Mouse (Mus musculus): ENCODE data around the gene Nfil3. TPM values are rescaled to one million over a fixed set of nuclear protein-coding genes. Genes with fewer than 3 reads are reported as not detected.

The Nfil3 gene
- polyA plus RNA-seq, 1 experiment = 0.08 TPM

DNA sequence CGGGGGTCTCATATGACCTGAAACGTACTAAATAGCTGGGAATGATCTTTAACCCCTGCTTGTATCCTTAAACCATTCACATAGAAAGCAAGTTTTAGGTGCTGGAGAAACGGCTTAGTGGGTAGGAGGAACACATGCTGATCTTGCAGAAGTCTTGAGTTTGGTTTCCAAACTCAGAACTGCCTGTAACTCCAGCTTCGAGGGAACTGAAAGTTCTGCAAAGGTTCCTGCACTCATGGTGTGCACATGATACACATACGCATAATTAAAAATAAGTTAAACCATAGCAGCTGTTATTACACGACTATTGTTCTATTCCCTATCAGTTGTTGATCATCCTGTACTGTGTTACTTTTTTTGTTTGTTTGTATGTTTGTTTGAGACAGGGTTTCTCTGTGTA is 18.5 kb downstream of the Nfil3 start:
- no peaks in the 10 kb centered on the region for H3K27me3 ChIP-seq (ENCODE audit: control insufficient read depth)
- no peaks in the 10 kb centered on the region; the same call in 1 of the 2 replicates for H3K9me3 ChIP-seq (ENCODE audit: control insufficient read depth, low read length)

DNA sequence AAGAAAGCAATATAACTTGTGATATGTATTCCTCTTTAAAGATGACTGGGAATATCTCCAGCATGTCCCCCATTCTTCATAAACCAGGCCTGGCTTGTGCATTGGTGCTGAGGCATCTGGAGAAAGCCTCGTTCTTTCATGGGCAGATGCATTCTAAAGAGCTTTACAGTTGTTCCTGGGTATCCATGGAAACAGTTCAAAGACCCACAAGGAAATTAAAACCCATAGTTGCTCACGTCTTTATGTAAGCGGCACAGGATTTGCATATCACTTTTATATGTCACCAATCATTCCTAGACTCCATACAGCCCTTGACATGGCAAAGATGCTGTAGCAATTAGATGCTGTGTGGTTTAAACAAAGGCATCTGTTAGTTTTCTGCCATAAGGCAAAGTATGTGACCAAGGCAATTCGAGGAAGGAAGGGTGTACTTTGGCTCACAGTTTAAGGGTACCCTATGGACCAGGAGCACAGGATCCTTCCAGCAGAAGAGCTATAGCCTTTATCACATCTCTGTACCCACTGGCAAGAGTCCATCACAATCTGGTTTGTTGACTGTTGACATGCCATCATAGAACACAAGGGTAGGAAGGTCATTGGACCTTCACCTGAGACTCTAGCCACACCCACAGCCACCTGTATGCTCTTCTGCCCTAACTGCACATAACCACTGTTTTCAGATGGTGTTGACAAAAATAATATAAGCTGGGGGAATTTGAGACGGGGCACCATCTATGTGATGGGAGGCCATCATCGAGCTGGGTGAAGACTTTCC is 26.9 kb downstream of the Nfil3 start:
- Histone ChIP-seq H3K4me1 (ENCODE audit: control insufficient read depth) (no peaks in the 10 kb centered on the region), H3K36me3 (ENCODE audit: control insufficient read depth) (no peaks in the 10 kb centered on the region), H3K27me3 (ENCODE audit: control insufficient read depth) (no peaks in the 10 kb centered on the region), H3K9me3 (ENCODE audit: control insufficient read depth, low read length) (peaks cover 10% of the 10 kb centered on the region), H3K4me3 (replicated peaks) (no peak overlapping the region)
- no peak for TF ChIP-seq GATA1 (IDR thresholded peaks at IDR 0.05; ENCODE audit: low read length)
- no peak for TF ChIP-seq TAL1 (IDR thresholded peaks at IDR 0.05; ENCODE audit: low read length)

More for the DNA sequence above, 18.5 kb downstream of the Nfil3 start:
- no peak for TF ChIP-seq GATA1 (IDR thresholded peaks at IDR 0.05; ENCODE audit: low read length)
- no peak for TF ChIP-seq TAL1 (IDR thresholded peaks at IDR 0.05; ENCODE audit: low read length)
- Histone ChIP-seq H3K36me3 (ENCODE audit: control insufficient read depth) (peaks cover 6% of the 10 kb centered on the region; the same call in 1 of the 2 replicates), H3K4me1 (ENCODE audit: control insufficient read depth) (no peaks in the 10 kb centered on the region), H3K4me3 (replicated peaks) (no peak overlapping the region)

DNA sequence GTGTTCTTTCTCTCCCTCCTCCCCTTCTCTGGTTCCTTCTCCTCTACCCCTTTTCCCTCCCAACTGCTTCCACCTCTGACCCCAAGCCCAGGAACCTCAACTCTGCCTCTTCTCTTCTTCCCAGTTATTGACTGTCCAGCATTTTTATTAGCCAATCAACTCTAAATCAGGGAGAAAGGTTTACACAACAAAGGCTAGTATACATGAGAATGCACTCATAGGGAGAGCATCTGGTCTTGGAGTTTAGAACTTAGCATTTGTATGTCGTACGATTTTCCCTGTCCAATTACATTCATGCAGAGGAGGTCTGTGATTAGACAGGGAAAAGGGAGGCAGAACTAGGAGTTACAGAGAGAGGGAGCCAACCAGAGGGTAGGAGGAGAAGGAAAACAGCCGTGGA is 31.7 kb downstream of the Nfil3 start:
- TF ChIP-seq GATA1 (IDR thresholded peaks at IDR 0.05; ENCODE audit: low read length) = no peak
- no peak for TF ChIP-seq TAL1 (IDR thresholded peaks at IDR 0.05; ENCODE audit: low read length)
- no peak overlapping the region for H3K4me3 ChIP-seq (replicated peaks)
- no peaks in the 10 kb centered on the region for H3K27me3 ChIP-seq (ENCODE audit: control insufficient read depth)
- H3K4me1 ChIP-seq (ENCODE audit: control insufficient read depth) = no peaks in the 10 kb centered on the region
- H3K36me3 ChIP-seq (ENCODE audit: control insufficient read depth) = no peaks in the 10 kb centered on the region
- peaks cover 3% of the 10 kb centered on the region for H3K9me3 ChIP-seq (ENCODE audit: control insufficient read depth, low read length)

DNA sequence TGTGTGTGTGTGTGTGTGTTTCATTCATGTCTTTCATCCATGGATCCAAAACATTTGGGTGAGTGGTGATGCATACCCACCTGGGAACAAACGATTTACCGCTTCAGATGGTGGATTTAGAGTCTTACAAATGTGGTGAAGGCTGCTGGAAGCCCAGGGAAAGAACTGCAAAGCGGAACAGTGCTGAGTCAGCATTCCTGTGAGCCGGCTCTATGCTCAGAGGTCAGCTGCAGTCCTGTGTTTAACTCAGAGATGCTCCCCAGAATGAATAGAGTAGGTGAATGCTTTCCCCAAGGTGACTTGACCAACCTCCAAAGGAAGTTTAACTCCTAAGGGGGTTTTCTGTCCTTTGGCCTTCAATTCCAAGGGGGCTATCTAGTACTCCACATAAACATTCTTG is 33.3 kb downstream of the Nfil3 start:
- Histone ChIP-seq H3K36me3 (ENCODE audit: control insufficient read depth) (no peaks in the 10 kb centered on the region), H3K9me3 (ENCODE audit: control insufficient read depth, low read length) (no peaks in the 10 kb centered on the region), H3K4me3 (replicated peaks) (no peak overlapping the region), H3K27me3 (ENCODE audit: control insufficient read depth) (no peaks in the 10 kb centered on the region), H3K4me1 (ENCODE audit: control insufficient read depth) (no peaks in the 10 kb centered on the region)
- TF ChIP-seq GATA1 (IDR thresholded peaks at IDR 0.05; ENCODE audit: low read length) (no peak), TAL1 (IDR thresholded peaks at IDR 0.05; ENCODE audit: low read length) (no peak)

DNA sequence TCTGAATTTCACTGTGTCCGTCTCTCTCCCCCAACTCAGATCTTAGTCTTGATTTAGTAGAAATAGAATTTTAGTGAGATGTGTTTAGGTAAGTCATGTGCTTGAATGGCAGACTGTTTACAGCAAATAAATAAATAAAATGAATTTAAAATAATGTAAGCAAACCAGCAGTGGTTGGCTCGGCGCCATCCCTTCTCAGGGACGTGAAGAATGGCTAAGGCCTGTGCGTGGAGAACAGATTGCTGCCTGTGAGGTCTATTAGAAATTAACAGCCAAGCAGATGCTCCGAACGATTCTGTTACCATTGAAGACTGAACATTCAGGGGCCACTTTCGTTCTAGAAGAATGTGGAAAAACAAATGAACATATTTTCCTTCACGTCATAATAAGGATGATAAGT is 35.1 kb downstream of the Nfil3 start:
- Histone ChIP-seq H3K4me1 (ENCODE audit: control insufficient read depth) (no peaks in the 10 kb centered on the region), H3K4me3 (replicated peaks) (no peak overlapping the region), H3K27me3 (ENCODE audit: control insufficient read depth) (no peaks in the 10 kb centered on the region), H3K9me3 (ENCODE audit: control insufficient read depth, low read length) (0 out of 2 replicates have a peak, but pooled peaks cover 2% of the 10 kb centered on the region), H3K36me3 (ENCODE audit: control insufficient read depth) (no peaks in the 10 kb centered on the region)
- TF ChIP-seq TAL1 (IDR thresholded peaks at IDR 0.05; ENCODE audit: low read length) = no peak
- no peak for TF ChIP-seq GATA1 (IDR thresholded peaks at IDR 0.05; ENCODE audit: low read length)

DNA sequence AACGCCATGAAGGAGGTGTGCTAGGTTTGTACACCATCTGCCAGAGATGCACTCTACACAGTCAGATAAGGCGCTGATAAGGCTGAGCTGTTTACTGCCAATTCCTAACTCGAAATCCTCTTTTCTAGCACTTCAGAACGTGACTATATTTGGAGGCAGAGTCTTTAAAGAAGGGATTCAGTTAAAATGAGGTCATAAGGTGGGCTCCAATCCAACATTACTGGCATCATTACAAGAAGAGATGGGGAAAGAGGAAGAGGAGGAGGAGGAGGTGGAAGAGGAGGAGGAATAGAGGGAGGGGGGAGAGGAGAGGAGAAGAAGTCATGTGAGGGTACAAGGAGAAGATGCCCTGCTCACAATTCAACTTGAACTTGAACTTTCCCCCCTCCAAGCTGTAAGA is 36.8 kb downstream of the Nfil3 start:
- Histone ChIP-seq H3K9me3 (ENCODE audit: control insufficient read depth, low read length) (0 out of 2 replicates have a peak, but pooled peaks cover 2% of the 10 kb centered on the region), H3K4me3 (replicated peaks) (no peak overlapping the region), H3K36me3 (ENCODE audit: control insufficient read depth) (no peaks in the 10 kb centered on the region), H3K4me1 (ENCODE audit: control insufficient read depth) (no peaks in the 10 kb centered on the region), H3K27me3 (ENCODE audit: control insufficient read depth) (no peaks in the 10 kb centered on the region)
- no peak for TF ChIP-seq TAL1 (IDR thresholded peaks at IDR 0.05; ENCODE audit: low read length)
- no peak for TF ChIP-seq GATA1 (IDR thresholded peaks at IDR 0.05; ENCODE audit: low read length)

DNA sequence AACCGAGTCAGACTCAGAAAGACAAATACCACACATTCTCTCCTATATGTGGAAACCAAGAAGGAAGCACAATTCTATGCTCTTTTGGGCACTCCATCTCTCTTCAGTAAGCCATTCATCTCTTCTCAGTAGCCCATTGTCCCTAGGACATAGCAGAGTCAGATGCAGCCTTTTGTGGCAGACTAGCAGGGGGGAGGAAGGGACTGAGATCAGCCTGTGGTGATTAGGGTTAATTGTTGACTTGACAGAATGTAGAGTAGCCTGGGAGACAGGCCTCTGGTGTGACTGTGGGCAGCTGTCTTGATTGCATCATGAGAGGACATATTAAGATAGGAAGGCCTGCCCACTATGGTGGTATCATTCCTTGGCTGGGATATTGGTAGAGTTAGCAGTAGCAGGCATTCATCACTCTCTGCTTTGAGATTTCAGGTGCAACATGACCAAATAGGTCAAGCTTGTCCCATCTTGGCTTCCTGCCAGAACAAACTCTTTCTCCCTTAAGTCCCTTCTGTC is 37.9 kb downstream of the Nfil3 start:
- Histone ChIP-seq H3K36me3 (ENCODE audit: control insufficient read depth) (no peaks in the 10 kb centered on the region), H3K9me3 (ENCODE audit: control insufficient read depth, low read length) (0 out of 2 replicates have a peak, but pooled peaks cover 2% of the 10 kb centered on the region), H3K27me3 (ENCODE audit: control insufficient read depth) (no peaks in the 10 kb centered on the region), H3K4me3 (replicated peaks) (no peak overlapping the region), H3K4me1 (ENCODE audit: control insufficient read depth) (no peaks in the 10 kb centered on the region)
- TF ChIP-seq TAL1 (IDR thresholded peaks at IDR 0.05; ENCODE audit: low read length) (no peak), GATA1 (IDR thresholded peaks at IDR 0.05; ENCODE audit: low read length) (no peak)

DNA sequence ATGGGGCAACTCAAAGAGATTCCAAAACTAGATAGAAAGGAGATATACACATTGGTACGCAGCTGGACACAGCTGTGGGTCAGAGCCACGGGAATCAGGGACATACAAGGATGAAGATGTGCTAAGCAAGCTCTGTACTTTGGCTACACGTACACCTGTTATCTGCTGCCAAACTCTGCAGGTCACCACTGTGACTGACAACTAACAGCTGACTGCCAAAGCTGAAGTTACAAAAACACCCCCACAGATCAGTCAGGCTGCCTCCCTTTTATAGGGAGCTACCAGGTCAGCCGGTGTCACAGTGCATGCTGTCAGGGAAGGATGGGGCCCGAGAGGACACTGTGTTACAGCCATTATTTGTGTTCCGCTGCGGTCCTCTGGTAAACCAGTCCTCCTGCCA is 39.9 kb downstream of the Nfil3 start:
- no peaks in the 10 kb centered on the region for H3K27me3 ChIP-seq (ENCODE audit: control insufficient read depth)
- TF ChIP-seq GATA1 (IDR thresholded peaks at IDR 0.05; ENCODE audit: low read length) (no peak), TAL1 (IDR thresholded peaks at IDR 0.05; ENCODE audit: low read length) (no peak)
- no peaks in the 10 kb centered on the region for H3K36me3 ChIP-seq (ENCODE audit: control insufficient read depth)
- no peaks in the 10 kb centered on the region for H3K4me1 ChIP-seq (ENCODE audit: control insufficient read depth)
- H3K4me3 ChIP-seq (replicated peaks) = no peak overlapping the region
- H3K9me3 ChIP-seq (ENCODE audit: control insufficient read depth, low read length) = 0 out of 2 replicates have a peak, but pooled peaks cover 2% of the 10 kb centered on the region

DNA sequence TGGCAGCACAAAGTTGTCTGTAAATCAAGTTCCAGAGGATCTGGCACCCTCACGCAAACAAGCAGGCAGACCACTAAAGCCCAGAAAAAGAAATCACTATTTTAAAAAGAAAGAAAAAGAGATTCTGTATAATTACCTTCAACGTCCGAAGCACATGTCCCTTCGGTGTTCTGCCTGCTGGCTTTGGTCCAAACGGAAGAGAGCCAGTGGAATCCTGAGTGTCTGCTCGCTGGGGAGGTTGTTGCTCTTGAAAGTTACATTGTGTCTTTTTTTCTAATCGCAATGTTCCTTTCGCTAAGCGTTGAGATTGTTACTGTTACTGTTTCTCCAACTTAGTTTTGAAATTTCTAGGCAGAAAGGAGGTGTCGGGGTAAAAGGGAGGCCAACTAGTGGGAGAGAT is 50.3 kb downstream of the Nfil3 start:
- H3K9me3 ChIP-seq (ENCODE audit: control insufficient read depth, low read length) = no peaks in the 10 kb centered on the region
- TF ChIP-seq TAL1 (IDR thresholded peaks at IDR 0.05; ENCODE audit: low read length) (no peak), GATA1 (IDR thresholded peaks at IDR 0.05; ENCODE audit: low read length) (no peak)
- peaks cover 11% of the 10 kb centered on the region for H3K27me3 ChIP-seq (ENCODE audit: control insufficient read depth)
- H3K4me1 ChIP-seq (ENCODE audit: control insufficient read depth) = peaks cover 25% of the 10 kb centered on the region
- no peak overlapping the region for H3K4me3 ChIP-seq (replicated peaks)
- peaks cover 2% of the 10 kb centered on the region; the same call in 1 of the 2 replicates for H3K36me3 ChIP-seq (ENCODE audit: control insufficient read depth)

Data from erythroblast, embryonic 14.5 days (primary cell).